Mouse (Mus musculus) left cerebral cortex, postnatal 25 days (tissue): ENCODE data around the gene Zfp182. TPM values are rescaled to one million over a fixed set of nuclear protein-coding genes. Genes with fewer than 3 reads are reported as not detected.

ENCODE experiments used
- DNase-seq, 2 experiments: peaks; one replicate each; pipeline ENCODE4 v3.0.0; 2022; ENCODE audit warnings: low spot score in 2 of 2, mixed read lengths in 1 of 2
- intact Hi-C: fragments of 180-260 bp; cut with DNase I; formaldehyde crosslinking; loops from one replicate; pipeline ENCODE4 v1.15.1; 2025
- total RNA-seq, 2 experiments: library from RNA; stranded (reverse); gene quantifications; 2 replicates each; pipeline ENCODE4 v1.2.3; 2021

The Zfp182 gene
- total RNA-seq = 10 to 100 TPM in 1 of 2 experiments, 1 to 10 TPM in 1; 9.0 to 10.5 TPM

DNA sequence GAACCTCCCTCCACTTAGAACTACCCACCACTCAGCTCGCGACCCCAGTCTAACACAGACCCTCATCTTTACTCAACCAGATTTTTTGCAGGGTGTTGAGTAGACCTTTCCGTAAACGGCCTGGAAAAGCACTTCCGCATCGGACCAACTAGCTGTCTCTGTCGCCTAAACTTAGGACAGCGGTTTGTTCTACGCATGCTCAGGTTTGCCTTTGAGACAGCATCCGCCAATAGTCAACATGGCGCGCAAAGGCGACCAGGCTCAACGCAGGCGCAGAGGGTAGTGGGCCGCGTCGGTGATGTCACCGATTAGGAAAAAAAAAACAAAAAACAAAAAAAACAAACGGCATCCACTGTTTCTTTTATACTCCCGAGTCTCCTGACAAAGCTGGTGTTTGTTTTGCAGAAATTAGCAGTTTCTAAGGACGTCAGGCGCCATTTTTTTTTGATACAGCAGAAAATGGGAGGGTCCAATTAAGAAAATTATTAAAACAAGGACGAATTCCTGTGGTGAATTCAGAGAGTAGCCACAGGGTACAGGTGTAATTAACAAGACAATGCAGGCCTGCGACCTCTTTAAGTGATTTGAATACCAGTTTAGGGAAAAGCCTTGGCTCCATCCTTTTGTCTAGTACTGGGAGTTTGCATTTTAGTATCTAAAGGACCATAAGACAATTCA is at the start of gene Zfp182:
Zfp182 (minus strand) TSS at position 451 of the 678 bp plus-strand sequence.
- intact Hi-C loops = no loop called here
- peak; percentile 73 to 87 for DNase-seq

DNA sequence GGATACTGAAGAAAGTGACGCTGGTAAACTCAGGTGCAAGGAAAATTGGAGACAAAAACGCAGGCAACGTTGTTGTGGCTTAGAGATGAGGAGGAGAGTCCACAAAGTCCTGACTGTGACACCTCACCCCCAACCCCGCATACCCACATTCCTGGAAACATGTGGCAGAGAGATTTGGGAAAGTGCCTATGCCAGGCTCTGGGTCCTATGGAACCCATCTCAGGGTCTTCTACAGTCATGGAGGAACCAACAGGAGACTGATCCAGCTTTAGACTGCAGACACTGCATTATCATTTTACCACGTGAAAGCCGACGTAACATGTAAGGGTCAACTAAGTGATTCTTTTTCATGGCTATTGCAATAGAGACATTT is 27.7 kb upstream of the Zfp182 start:
- DNase-seq = no peak
- intact Hi-C loops = no loop called here

DNA sequence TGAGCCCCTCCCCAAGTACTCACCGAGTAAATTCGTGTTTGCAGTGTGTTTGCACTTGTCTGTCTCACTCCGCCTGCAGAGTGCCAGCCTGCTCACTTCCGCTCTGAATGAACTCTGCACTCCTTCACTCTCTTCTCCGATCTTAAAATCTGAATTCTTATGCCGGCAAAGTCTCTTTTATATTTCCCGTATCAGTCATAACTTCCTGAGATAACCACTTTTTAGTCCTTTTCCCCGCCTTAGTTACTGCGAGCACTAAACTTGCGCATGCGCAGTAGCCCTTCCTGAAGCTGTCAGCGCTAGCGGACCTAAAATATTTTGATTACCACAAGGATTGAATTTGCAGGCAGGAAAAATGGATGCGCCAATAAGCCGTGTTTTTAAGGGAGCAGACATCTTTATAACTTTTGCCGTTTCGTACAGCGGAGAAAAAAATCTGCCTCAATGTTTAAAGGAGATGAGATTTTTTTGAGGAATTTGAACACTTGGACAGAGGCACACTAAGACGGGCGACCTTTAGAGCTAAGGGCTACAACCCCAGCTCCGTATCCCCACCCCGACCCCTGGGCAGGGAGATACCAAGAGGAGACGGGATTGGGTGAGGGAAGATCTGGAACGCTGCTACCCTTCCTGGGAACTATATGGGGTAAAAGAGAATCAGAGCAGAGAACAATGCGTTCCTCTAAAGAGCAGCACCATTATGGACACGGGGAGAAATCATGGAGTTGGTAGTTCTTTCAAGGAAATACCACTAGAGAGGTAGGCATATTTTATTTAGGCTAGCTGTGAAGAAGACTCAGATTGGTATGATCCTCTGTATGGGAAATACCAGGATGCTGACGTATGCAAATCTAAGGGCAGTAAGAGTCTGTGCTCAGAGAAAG is 27.1 kb upstream of the Zfp182 start, which contains the start of gene Zfp300:
Zfp300 (minus strand) TSS at position 545 of the 884 bp plus-strand sequence.
- intact Hi-C loops = no loop called here
- DNase-seq = peak; percentile 67 to 84

DNA sequence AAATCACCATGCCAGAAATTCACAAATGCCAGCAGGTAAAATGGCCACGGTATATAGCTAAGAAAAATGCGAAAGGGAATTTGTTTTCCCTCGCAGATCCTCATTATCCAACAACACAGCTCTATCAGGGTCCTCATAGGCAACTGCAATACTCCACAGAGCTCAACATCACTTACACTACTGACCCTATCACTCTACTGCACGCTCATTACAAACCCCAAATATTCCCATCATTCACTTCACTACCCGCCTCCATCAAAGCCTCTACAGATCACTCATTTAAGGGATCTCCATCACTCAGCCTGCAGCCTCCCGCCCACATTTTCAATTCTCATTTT is 26.5 kb upstream of the Zfp182 start:
- intact Hi-C loops = no loop called here
- DNase-seq = no peak

DNA sequence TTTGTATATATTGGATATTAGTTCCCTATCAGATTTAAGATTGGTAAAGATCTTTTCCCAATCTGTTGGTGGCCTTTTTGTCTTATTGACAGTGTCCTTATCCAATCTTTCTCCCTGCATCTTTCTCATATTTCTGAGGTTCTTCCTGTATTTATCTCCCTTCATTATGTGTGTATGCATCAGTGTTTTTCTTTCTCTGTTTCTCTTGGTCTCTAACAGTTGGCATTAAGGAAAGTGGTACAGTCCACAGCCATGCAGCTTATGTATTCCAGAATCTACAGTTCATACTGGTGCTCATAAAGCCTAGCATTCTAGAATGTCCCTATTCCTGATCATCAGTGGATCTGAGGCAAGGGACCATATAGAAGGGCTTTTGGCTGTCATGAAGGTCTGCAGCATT is 6.0 kb upstream of the Zfp182 start, which contains the start of gene Spaca5:
Spaca5 (plus strand) TSS at position 301 of the 400 bp plus-strand sequence.
- DNase-seq = no peak
- intact Hi-C loops = no loop called here

DNA sequence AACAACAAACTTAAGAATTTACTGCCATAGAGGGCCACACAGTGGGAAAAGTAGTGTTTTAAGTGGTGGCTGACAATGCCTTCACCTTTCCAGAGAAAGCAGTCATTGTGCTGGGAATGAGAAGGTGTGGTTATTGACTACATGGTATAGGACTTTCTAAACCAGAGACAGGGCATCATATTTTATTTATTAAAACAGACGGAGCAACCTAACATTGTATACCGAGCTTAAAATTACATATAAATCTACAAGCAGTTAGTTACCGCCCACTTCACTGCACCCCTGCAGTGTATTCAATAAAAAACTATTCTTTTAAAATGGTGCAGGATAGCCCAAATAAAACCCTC is 401 bp upstream of the Zfp182 start:
- no peak for DNase-seq
- intact Hi-C loops = no loop called here

DNA sequence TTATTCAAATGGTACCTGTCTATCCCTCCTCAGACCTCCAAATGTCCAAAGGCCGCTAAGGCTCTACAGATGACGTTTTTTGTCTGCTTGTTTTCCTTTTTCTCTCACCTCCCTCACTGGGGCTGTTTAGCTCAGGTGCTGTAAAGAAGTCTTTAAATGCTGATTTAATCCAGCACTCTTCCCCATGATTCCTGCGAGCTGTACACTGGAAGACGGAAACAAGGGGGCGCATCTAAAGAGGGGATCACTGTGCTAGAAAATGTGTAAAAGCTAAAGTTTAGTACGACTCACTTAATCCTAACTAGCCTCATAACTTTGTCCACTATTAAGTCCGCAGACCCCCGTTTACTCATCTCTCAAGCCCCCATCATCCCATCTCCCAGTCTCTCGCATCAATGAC is 656 bp downstream of the Zfp182 start:
- peak in 1 of 2 experiments; percentile 5 for DNase-seq
- intact Hi-C loops = no loop called here

DNA sequence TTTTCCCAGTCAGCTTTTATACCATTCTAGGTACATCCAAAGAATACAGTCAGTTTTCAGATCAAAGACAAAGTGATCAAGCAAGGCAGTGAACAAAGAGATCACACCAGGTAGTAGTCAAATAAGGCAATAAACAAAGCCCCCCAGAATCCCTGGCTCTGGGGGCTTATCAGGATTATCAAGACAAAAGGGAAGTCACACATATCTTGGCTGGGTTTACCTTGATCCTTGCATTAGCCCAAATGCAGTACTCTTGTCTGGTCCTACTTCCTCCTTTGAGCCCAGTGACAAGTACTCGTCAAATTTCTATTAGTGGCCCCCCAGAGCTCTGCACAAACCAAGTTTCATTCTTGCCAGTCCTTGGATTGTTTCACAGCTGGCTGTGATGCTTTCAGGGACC is 81.2 kb downstream of the Zfp182 start:
- intact Hi-C loops = no loop called here
- no peak for DNase-seq

Other genes with a start within 250 kb of the Zfp182 start
- gene Timp1, start 192.2 kb downstream of the Zfp182 start, total RNA-seq = under 1 TPM; 0.55 to 0.60 TPM
- gene Syn1, start 141.3 kb downstream of the Zfp182 start, total RNA-seq = 100 to 1,000 TPM; 552 to 567 TPM
- 10 to 100 TPM; 10.3 to 15.0 TPM for gene Cfp, start 130.8 kb downstream of the Zfp182 start, total RNA-seq
- gene Elk1, start 111.7 kb downstream of the Zfp182 start, total RNA-seq = 10 to 100 TPM; 54.5 to 59.2 TPM
- gene Uxt, start 100.3 kb downstream of the Zfp182 start, total RNA-seq = 10 to 100 TPM; 11.9 to 13.3 TPM
- not detected for gene Spaca5, start 6.1 kb upstream of the Zfp182 start, total RNA-seq
- 1 to 10 TPM; 3.5 to 3.6 TPM for gene Zfp300, start 27.2 kb upstream of the Zfp182 start, total RNA-seq
- not detected for gene Ssxa1, start 53.5 kb upstream of the Zfp182 start, total RNA-seq
- not detected for gene Gm21876, start 113.3 kb upstream of the Zfp182 start, total RNA-seq